18 mouse cellular contexts compared by ENCODE assay signal in the genomic region with DNA sequence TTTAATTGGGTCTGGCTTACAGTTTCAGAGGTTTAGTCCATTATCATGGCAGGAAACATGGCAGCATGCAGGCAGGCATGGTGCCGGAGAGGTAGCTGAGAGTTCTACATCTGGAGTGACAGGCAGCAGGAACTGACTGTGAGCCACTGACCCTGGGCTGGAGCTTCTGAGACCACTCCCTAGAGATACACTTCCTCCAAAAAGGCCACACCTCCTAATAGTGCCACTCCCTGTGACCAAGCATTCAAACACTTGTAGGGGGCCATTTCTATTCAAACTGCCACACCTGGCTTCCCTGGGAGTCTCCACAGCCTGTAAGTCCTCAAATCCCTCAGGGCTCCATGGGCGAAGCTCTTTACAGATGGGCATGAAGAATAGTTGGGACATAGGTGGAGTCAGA. TPM values are rescaled to one million over a fixed set of nuclear protein-coding genes. Genes with fewer than 3 reads are reported as not detected.
"Had no signal": no experiment of that assay in that cellular context is flagged by ENCODE, and none has a peak within 500 bp of the region (broad histone marks: within the 10 kb centered on the region; RNA-seq: fewer than 3 reads in every experiment).

No protein-coding gene starts in this region.

- H3K9ac ChIP-seq: limb, embryonic 12.5 days; liver, embryonic 15.5 days; neural tube, embryonic 15.5 days had no signal

- H3K36me3 ChIP-seq: limb, embryonic 12.5 days; liver, embryonic 15.5 days had no signal

- H3K4me2 ChIP-seq: limb, embryonic 12.5 days; liver, embryonic 15.5 days; neural tube, embryonic 15.5 days had no signal

- DNase-seq: kidney, adult 9 months; kidney, postnatal 36 days; layer of hippocampus, adult 9-11 months; layer of hippocampus, postnatal 36 days; liver; lung, adult 2 months; lung, postnatal 36 days; midbrain, embryonic 14.5 days; thymus, adult 2 months; thymus, postnatal 36 days had no signal

- ATAC-seq: lung, postnatal 0 days had no signal

- H3K4me3 ChIP-seq: limb, embryonic 12.5 days; liver, embryonic 15.5 days; midbrain, embryonic 10.5 days; myocyte; neural tube, embryonic 15.5 days had no signal

- H3K27ac ChIP-seq: kidney, postnatal 0 days; limb, embryonic 12.5 days; liver, embryonic 15.5 days; midbrain, embryonic 10.5 days; neural tube, embryonic 15.5 days had no signal

- H3K4me1 ChIP-seq: limb, embryonic 12.5 days; neural tube, embryonic 15.5 days had no signal

- H3K9me3 ChIP-seq: liver, embryonic 15.5 days had no signal

RNA-seq across cellular contexts. Expression of gene Tmem132b, which starts 8.2 kb away (rescaled TPM):
- total RNA-seq: megakaryocyte progenitor cell, adult 5-6 weeks had no signal
- polyA plus RNA-seq: liver, embryonic 15.5 days; lung, postnatal 0 days had no signal
